Mouse (Mus musculus) B cell, adult 2 months (primary cell): Measurements from ENCODE around the gene Crybg1.
"Not testable (repeated sequence)": the region's sequence is repeated elsewhere in the genome, so short reads cannot be mapped to it uniquely, and the experiment has no call there.

ENCODE experiments used
- DNase-seq, 2 experiments: peaks; one replicate each; pipeline ENCODE4 v3.0.0; 2022

Crybg1 gene

DNA sequence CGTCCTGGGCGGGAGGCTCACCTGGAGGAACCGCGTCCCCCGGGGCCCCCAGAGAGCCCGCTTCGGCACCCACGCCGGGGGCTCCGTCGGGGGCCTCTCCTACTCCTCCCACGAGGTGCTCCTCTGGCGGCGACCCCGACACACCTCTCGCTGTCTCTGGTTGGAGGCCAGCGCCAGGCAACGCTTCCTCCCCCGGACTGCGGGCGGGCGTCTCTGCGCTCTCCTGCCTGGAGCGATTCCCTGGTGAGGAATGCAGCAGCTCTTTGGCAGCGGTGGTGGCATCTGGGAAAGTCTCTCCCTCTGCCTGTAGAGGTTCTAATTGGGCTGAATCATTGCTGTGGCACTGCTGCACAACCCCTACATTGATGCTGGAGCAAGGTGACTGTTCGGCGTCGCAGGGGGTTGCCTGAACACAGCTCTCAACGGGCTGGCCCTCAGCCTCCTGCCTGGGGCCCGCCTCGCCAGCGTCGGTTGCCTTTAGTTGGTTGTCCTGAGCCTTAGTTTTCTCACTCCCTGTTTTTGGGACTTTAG lies 144.4 kb downstream of the Crybg1 start:
- DNase-seq: no peak

DNA sequence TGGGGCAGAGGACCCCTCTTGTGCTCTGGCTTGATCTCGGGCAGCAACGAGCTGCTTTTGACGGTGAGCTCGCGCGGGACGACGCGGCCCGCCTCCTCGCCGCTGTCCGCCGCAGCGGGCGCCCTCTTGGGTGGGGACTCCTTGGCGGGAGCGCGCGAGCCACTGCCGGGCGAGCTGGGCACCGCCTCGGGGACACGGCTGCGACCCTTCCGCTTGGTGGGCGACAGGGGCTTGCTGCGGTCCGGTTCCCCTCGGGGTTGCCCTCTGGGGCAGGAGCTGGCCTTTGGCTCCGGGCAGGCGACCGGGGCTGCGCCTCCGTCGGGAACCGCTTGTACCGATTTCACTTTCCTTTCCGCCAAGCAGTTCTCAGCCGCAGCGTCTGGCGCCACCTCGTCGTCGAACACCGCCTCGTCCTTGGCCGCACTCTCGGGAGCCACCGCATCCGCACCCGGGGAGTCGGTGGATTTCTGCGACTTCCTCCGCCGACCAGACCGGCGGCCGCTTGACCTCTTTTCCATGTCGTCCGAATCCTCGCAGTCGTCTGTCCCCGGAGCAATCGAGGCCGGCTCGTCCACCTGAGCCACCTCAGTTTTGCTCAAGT lies 145.0 kb downstream of the Crybg1 start:
- peak; percentile 80 to 84 for DNase-seq

DNA sequence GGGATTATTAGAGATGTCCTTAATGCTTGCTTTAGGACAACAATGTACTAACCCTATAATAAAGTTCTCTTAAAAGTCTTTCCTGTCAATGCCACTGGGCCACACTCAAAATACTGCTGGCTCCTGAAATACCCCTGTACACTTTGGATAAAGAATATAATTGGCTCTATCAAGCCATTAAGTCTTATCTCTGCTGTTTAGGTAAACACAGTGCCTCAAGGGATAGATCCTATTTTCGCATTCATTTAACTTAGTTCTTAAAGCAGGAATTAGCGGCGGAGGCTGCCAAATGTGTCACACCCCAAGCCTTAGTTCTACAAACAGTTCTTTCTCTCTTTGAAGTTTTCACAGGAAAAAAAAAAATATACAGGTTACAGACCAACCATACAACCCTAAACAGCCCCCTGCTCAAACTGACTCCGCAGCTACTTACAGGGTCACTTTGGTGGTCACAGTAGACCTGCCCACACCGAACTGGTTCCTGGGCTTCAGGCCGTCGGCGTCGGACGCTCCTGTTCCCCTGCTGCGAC lies 145.6 kb downstream of the Crybg1 start:
- peak in 1 of 2 experiments; percentile 11 for DNase-seq

DNA sequence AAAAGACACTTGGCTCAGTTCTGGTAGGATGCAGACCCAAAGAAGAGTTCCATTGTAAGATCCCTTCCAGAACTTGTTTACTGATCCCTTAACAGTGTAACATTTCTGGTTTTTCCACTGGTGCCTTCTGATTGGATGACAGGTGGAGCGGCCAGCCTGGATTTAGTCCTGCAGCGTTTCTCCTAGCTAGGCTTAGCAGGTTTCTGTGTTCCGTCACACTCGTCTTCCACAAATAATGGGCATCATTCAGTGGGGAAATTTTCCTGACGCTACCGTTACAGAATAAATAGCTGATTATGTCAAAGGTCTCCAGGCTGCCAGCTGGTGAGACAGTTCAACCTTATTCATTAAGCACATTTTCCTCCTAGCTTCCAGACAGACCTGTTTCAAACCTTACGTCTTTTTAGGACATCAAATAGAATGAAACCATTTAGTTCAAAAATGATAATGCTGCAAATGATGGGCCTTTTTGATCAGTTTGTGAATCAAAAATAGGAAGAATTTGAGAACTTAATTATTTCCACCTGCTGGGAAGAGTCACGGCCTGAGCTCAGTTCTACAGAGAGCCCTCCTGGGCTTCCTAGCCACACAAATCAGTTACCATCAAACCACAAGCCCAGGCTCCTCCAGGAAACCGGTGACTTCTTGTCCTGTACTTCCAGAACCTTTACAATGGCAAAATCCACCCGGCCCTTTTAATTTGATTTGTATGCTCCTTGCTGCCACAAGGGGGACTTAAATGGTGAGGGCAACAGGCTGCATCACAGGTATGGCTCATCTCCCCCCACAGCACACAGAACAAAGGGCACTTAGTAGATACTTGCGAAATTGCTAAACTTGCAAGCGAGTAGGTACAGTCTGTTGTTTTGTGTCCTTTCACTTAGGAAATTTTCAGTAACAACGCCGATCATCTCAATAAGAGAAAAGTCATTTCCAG lies 146.4 kb downstream of the Crybg1 start:
- DNase-seq: peak; percentile 51 to 62

DNA sequence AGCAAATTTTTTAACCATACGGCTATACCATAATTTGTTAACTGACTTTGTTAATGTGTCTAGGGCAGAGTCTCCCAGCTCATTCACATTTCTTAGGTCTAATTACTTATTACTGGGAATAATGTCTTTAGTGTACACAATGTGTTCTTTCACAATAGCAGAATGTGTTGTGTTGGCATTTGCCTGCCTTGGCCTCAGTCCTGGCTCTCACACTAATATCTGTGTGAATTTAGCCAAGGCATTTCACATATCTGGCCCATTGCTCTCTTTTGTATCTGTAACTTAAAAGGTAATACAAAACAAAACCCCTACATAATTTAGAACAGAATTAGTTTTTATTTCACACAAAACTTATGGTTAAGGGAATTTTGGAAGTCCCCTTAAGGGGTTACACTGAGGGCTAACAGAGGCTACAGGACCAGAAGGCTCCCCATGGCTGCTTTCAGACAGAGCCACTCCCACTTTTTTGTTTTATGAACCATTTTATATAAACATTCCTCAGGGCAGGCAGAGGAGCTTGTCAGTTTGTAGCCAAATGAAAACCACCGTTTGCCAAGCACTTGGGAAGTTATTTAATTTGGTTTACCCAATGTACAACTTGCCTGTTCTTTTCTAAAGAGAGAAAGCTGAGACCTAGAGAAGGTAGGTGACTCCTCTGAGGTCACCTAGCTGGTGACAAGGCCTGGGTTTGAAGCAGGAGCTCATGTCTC lies 148.3 kb downstream of the Crybg1 start:
- DNase-seq: no peak

DNA sequence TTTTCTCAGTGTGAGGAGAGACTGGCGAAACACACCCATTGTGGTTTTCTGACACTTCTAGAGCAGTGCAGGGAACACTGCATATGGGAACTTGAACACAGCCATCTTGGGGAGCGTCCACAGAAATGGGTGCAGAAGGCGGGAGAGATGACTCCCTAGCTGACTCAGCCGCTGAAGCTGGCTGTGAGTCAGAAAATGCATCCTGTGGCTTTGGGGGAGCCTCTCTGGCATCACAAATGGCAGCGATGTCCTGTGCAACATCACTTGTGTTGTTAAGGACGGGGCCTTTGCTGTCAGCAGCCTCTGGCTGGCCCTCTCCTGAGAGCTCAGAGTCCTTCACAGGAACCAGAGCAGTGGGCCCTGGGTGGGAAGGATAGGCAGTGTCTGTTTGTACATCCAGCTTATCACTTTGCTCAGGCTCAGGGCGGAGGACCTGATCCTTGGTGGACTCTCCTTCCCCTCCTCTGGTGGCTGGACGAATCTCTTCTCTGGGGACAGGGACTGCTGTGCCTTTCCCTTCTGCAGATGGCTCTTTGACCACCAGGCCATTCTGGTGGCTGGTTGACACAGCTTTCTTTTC lies 150.1 kb downstream of the Crybg1 start:
- DNase-seq: no peak

DNA sequence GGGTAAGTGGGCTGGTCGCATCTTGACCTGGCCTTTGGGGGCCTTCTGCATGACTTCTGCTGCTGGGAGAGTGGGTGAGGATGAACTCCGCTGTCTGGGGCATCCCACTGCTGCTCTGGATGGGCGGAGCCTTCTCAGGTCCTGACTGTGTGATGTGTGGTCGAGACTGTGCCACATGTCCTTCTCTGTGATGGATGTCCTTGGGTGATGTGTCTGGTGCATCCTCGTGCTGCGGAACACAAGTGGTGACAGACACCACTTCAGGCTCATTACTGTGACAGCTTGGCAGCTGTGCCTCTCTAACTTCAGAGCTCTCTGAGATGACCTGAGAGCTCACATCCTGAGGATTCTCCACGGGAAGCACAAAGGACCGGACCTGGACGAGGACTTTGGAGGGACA lies 150.6 kb downstream of the Crybg1 start:
- DNase-seq: no peak

DNA sequence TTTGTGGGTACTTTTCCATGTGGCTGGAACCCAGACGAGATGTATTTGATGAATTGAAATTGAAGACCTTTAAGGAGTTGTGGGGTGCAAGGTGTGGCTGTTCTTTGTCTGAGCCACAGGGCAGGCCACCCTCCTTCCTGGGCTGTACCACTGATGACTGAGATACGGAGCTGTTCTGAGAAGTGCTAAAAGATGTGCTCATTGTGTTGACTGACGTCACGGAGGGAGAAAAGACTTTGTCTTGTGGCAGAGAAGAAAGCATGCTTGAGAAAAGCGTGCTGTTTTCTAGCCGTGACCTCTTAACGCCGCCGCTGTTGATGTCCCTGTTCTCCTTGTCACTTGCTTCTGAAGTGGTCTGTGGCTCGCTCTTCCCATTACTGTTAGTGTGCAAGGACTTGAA lies 151.4 kb downstream of the Crybg1 start:
- peak in 1 of 2 experiments; percentile 13 for DNase-seq

DNA sequence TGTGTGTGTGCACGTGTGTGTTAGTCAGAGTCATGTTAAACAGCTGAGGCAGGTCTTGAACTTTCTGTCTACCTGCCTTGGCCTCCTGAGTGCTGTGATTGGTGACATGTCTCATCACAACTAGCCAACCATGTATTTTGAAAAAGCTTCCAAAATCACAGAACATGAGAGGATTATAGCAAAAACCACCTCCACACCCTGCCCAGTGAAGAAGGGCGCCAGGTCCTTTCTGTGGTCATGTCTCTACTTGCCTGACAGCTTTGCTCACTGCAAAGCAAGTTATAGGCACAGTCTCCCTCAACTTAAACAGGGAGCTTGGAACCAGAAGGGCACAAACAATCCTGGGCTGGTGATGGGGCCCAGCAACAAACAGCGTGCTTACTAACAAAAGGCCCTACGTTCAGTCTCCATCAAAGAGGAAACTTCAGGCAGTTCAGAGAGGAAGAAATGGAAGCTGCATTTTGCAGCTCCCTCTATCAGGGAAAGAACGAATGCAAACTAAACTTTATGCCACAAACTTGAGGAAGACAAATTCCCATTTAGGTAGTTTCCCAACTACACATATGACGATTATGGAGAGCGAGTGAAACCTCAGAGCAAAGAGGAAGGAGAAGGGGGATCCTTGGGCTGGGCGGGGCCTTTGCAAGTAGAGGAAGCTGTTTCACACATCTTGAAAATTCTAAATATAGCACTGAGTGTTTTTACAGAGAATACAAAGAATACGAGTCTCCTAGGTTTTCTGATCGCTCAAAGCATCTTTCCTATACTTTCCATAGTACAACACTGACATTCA lies 152.6 kb downstream of the Crybg1 start:
- DNase-seq: peak; percentile 76 to 82

DNA sequence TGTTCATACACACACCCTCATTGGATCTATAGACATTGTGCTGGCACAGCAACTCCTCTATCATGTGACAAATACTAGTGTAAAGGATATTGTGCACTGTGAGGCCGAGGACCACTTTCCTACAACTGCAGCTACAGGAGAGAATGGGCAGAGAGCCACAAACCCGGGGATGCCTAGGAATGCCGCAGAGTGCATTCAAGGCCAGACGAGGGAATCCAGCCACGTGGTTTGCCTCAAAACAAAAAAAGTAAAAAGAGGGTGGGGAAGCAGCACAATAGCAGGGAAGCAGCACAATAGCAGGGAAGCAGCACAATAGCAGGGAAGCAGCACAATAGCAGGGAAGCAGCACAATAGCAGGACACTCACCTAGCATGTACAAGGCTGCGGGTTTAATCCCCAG lies 155.5 kb downstream of the Crybg1 start:
- DNase-seq: no peak

DNA sequence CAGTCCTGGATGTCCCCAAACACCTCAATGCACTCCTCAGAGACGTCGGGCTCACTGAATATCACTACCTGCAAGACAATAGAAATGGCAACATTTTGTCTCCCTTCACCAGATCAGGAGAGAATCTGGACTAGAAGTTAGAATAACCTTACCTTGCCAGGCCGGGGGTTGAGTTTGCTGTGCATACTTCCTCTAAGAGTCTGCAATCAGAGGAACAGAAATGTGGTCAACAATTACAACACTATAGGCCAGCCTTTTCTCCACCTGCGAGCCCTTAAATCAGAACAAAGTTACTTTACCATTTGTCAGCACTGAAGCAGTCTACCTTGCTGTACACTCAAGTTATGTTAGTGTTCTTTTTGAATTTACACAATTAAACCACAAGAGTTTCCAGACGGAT lies 156.1 kb downstream of the Crybg1 start:
- DNase-seq: no peak

DNA sequence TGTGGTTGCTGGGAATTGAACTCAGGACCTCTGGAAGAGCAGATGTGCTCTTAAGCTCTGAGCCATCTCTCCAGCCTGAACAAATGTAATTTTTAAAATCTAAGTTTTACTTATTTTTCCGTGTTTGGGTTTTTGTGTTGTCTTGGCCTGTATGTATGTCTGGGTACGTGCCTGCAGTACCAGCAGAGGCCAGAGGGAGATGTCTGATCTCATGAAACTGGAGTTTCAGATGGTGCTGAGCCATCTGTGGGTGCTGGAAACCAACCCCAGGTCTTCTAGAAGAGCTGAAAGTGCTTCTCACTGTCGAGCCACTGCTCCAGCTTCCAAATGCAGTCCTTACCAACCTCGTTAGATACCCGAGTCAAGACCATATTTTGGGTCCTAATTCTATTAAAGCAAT lies 157.4 kb downstream of the Crybg1 start:
- DNase-seq: no peak

DNA sequence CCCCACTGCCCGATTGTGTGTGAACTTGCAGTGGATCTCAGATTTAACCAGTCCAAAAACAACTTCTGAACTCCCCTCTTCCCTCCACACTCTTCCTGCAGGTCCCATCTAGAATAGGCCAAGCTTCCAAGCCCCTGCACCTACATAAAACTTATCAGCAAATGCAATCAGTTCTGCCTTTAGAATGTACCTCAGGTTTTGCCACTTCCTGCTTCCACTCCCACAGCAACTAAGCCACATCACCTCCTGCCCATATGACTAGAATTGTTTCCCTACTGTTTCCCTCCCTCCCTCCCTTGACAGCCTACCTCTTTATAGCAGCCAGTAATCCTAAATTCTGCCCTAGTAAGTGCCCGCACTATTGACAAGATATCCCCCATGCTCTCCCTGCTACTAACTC lies 164.8 kb downstream of the Crybg1 start:
- no peak for DNase-seq

DNA sequence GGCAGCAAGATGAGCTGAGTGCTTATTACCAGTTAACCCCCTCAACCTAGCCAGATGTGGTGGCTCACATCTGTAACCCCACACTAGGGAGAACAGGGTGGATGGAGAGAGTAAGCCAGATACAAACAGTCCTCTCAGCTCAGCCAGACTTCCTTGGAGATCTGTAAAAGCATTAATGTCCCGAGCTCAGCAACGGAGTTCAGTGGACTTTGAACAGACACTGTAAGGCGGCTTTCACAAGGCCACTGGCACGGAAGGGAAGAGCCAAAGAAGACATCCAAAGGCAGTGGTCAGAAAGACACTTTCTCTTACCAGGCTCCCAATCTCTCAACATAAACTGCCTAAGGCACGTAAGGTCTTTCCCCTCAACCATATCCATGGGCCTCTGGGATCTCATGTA lies 165.4 kb downstream of the Crybg1 start:
- DNase-seq: no peak

DNA sequence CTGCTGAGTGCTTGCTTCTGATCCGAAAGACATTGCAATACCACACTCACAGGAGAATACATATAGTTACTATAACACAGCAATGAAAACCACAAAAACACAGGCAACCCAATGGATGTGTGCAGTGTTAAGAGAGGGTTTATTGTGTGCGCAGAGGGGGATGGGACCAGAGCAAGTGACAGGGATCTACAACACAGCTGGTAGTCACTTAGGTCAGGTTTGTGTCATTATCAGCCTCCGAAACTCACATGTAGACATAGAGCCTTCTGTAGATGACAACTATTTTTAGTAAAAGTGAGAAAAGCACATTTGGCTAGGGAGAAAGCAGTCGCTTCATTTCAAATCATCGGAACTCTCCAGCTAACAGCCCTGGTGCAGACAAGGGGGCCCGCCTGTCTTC lies 166.2 kb downstream of the Crybg1 start:
- DNase-seq: no peak

DNA sequence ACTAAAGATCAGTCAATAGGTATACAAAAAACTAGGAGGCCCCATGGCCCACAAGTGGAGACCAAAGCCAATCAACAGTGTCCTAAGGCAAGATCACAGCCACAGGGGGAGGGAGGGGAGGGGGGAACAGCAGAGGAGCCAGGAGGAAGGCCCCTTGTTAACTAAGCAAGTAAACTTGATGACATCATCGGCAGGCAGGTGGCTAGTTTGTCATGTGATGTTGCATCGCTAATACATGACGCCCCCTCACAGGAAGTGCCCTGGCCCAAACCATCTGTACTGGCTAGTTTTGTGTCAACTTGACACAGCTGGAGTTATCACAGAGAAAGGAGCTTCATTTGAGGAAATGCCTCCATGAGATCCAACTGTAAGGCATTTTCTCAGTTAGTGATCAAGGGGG lies 167.9 kb downstream of the Crybg1 start:
- DNase-seq: not testable (repeated sequence)

DNA sequence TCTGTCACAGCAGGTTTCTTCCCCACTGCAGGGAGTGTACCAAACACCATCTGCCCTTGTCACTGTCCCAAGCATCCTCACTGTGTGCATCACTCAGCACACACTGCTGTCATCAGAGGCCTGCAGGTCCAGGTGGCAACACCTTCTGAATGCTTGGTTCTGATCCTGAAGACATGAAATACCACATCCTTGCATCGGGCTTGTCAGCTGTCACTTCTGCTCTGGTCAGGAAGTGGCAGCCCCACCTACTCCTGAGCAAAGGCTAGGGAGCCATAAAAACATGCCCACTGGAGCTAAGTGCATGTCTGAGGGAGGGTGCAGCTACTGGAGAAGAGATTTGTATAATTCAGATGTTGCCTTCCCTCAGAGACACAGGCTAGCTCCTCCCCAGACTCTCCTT lies 168.6 kb downstream of the Crybg1 start:
- no peak for DNase-seq

DNA sequence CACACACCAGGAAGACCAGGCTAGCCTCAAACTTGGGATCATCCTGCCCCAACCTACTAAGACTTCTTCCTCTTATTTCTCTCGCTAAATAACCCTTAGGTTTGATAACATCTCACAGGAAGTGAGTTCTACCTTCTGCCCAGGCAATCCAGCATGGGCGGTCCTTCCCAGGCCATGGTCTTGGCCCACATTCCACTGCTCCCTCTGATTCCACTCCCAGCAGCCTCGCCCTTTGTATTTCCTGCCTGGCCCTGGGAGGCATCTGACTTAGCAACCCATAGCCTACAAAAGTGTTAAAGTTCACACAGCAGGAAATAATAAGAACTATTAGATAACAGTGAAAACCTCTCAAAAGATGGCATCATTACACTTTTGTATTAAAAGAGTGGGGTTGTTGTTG lies 171.3 kb downstream of the Crybg1 start:
- no peak for DNase-seq

DNA sequence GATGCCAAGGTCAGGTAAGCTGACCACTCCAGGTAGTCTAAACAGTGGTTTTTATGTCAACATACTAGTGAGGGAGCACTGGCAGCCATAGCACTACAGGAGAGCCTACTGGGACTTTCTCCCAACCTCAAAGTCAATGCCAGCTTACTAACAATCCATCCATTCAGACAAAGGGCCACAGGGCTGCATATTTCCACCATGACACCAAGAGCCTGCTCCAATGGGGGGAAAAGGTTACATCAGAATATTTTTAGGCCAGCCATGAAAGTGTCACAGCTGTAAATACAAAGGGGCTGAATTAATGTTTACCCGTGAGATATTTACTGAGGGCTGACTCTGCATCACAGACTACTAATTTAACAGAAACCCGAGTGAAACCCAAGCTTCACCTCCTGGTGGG lies 175.4 kb downstream of the Crybg1 start:
- DNase-seq: no peak

DNA sequence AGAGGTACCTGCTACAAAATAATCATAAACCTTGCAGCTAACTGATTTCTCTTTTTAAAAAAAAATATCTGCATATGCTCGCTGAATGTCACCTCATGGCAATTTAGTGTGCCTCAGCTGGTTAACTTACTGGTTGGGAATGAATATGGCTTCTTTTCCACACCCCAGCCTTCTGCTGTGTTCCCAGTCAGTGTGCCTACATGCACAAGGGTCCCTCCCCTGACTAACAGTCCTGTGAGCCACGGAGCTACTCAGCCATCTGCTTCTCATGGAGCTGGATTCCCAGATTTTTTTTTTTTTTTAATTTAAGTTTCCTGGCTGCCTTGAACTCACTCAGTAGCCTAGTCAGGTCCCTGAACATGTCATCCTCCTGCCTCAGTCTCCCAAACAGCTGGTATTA lies 183.7 kb downstream of the Crybg1 start:
- DNase-seq: no peak

DNA sequence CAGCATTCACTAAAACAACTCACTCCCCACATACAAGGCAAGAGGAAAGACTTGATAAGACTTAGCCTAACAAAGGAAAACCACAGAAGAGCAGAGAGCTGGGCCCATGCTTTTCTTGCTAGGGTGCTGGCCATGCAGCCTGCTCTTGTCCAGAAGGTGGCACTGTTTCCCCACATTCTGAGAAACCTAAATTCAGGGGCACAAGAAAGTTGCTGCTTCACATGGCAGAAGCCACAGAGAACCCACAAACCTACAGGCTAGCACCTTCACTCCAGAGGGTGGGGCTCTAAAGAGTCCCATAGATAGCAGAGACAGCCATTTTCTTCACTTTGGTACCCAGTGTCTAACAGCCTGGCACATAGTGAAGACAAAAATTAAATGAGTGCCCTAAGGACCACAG lies 194.7 kb downstream of the Crybg1 start:
- DNase-seq: peak; percentile 75 to 78

DNA sequence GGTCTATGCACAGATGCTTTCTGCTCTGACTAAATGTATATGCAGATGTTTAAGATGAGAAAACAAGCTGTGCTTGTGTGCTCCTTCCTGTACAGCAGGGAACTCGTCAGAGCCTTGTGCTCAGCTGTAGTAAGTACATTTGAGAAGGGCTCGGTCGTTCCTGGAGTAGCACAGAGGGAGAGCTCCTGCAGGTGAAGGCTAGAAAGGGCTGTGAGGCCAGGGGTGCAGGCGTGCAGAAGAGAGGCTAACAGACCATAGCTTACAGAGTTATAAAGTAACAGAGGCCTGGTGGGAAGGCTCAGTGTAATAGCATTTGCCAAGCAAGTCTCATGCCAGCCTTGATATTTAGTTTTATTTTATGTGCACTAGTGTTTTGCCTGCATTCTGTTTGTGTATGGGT lies 203.2 kb downstream of the Crybg1 start:
- DNase-seq: no peak
